Mouse (Mus musculus): ENCODE data around the gene Zfp866. TPM values are rescaled to one million over a fixed set of nuclear protein-coding genes. Genes with fewer than 3 reads are reported as not detected.
A peak's percentile ranks its signal among the peaks of the same experiment; 100 is the strongest.

Gene Zfp866
- total RNA-seq, 2 experiments from 2014 or later = 10.3 to 11.2 TPM

- intact Hi-C loops (cut with DNase I; ENCODE audit: low total_unique reads) = no loop called here
- DNase-seq = no peak
These were observed 9.0 kb upstream of the Zfp866 start for GRCm38 (mm10) chr8:69799946-69800345.

- intact Hi-C loops (cut with DNase I; ENCODE audit: low total_unique reads) = no loop called here
- no peak for DNase-seq
These were observed 8.3 kb upstream of the Zfp866 start for GRCm38 (mm10) chr8:69799261-69799660.

- no peak for DNase-seq
- intact Hi-C loops (cut with DNase I; ENCODE audit: low total_unique reads) = no loop called here
These were observed 6.7 kb upstream of the Zfp866 start for GRCm38 (mm10) chr8:69797661-69798060.

- intact Hi-C loops (cut with DNase I; ENCODE audit: low total_unique reads) = no loop called here
- no peak for DNase-seq
These were observed 5.9 kb upstream of the Zfp866 start for GRCm38 (mm10) chr8:69796721-69797345.

- intact Hi-C loops (cut with DNase I; ENCODE audit: low total_unique reads) = no loop called here
These were observed 3.9 kb upstream of the Zfp866 start for GRCm38 (mm10) chr8:69794901-69795300.

GRCm38 (mm10) chr8:69794096-69794495, 3.1 kb upstream of the Zfp866 start:
- intact Hi-C loops (cut with DNase I; ENCODE audit: low total_unique reads) = no loop called here
- no peak for DNase-seq

More at GRCm38 (mm10) chr8:69794901-69795300, 3.9 kb upstream of the Zfp866 start:
- no peak for DNase-seq

GRCm38 (mm10) chr8:69793666-69794065, 2.7 kb upstream of the Zfp866 start:
- intact Hi-C loops (cut with DNase I; ENCODE audit: low total_unique reads) = no loop called here

GRCm38 (mm10) chr8:69791415-69792068, 564 bp upstream of the Zfp866 start:
- intact Hi-C loops (cut with DNase I; ENCODE audit: low total_unique reads) = no loop called here
- peak; percentile 19 for DNase-seq

More at GRCm38 (mm10) chr8:69793666-69794065, 2.7 kb upstream of the Zfp866 start:
- no peak for DNase-seq

GRCm38 (mm10) chr8:69790364-69790763, 614 bp downstream of the Zfp866 start:
- intact Hi-C loops (cut with DNase I; ENCODE audit: low total_unique reads) = no loop called here
- no peak for DNase-seq

GRCm38 (mm10) chr8:69789731-69790130, 1.2 kb downstream of the Zfp866 start:
- intact Hi-C loops (cut with DNase I; ENCODE audit: low total_unique reads) = no loop called here
- no peak for DNase-seq

- intact Hi-C loops (cut with DNase I; ENCODE audit: low total_unique reads) = no loop called here
- no peak for DNase-seq
These were observed 1.9 kb downstream of the Zfp866 start for GRCm38 (mm10) chr8:69789105-69789504.

GRCm38 (mm10) chr8:69777111-69777510, 13.9 kb downstream of the Zfp866 start:
- intact Hi-C loops (cut with DNase I; ENCODE audit: low total_unique reads) = no loop called here
- DNase-seq = no peak

GRCm38 (mm10) chr8:69775149-69775534, 15.8 kb downstream of the Zfp866 start:
- no peak for DNase-seq
- intact Hi-C loops (cut with DNase I; ENCODE audit: low total_unique reads) = no loop called here

- intact Hi-C loops (cut with DNase I; ENCODE audit: low total_unique reads) = no loop called here
- peak; percentile 87 for DNase-seq
These were observed 16.4 kb downstream of the Zfp866 start, which contains the start of gene Gm20422 for GRCm38 (mm10) chr8:69774503-69775148. Gene Gm20422, minus strand, starts transcription at chr8:69774886.

- DNase-seq = no peak
- intact Hi-C loops (cut with DNase I; ENCODE audit: low total_unique reads) = no loop called here
These were observed 18.9 kb downstream of the Zfp866 start for GRCm38 (mm10) chr8:69772106-69772505.

GRCm38 (mm10) chr8:69771221-69771620, 19.8 kb downstream of the Zfp866 start:
- intact Hi-C loops (cut with DNase I; ENCODE audit: low total_unique reads) = no loop called here

GRCm38 (mm10) chr8:69761814-69762445, 29.0 kb downstream of the Zfp866 start:
- intact Hi-C loops (cut with DNase I; ENCODE audit: low total_unique reads) = no loop called here

More at GRCm38 (mm10) chr8:69771221-69771620, 19.8 kb downstream of the Zfp866 start:
- no peak for DNase-seq

GRCm38 (mm10) chr8:69758316-69758715, 32.7 kb downstream of the Zfp866 start:
- no peak for DNase-seq
- intact Hi-C loops (cut with DNase I; ENCODE audit: low total_unique reads) = no loop called here

More at GRCm38 (mm10) chr8:69761814-69762445, 29.0 kb downstream of the Zfp866 start:
- DNase-seq = no peak

GRCm38 (mm10) chr8:69752437-69752836, 38.5 kb downstream of the Zfp866 start:
- DNase-seq = no peak
- intact Hi-C loops (cut with DNase I; ENCODE audit: low total_unique reads) = no loop called here
